Mouse (Mus musculus) layer of hippocampus, postnatal 10 days (tissue): Measurements from ENCODE around the gene Gdpd1. TPM values are rescaled to one million over a fixed set of nuclear protein-coding genes. Genes with fewer than 3 reads are reported as not detected.
"Not testable (repeated sequence)": the region's sequence is repeated elsewhere in the genome, so short reads cannot be mapped to it uniquely, and the experiment has no call there.

ENCODE experiments used
- DNase-seq, 2 experiments: peaks; one replicate each; pipeline ENCODE4 v3.0.0; 2021; ENCODE audit warnings: low spot score in 2 of 2
- long read RNA-seq: library from polyadenylated mRNA; stranded (forward); transcript quantifications from one replicate; pipeline ENCODE4 v2.0.0, GENCODE M21; 2023
- total RNA-seq, 2 experiments: library from RNA; stranded (reverse); gene quantifications; 2 replicates each; pipeline ENCODE4 v1.2.3; 2021

Gene Gdpd1
- 10 to 100 TPM; 57.5 to 60.4 TPM for total RNA-seq
- long read RNA-seq, transcript Gdpd1-201 (10 exons, 2,336 nt) = major isoform, 78 of 89 reads
- long read RNA-seq, partial matches to known transcripts = 6 of 89 reads
- long read RNA-seq, other reads (novel, unspliced or antisense) = 5 of 89 reads

DNA sequence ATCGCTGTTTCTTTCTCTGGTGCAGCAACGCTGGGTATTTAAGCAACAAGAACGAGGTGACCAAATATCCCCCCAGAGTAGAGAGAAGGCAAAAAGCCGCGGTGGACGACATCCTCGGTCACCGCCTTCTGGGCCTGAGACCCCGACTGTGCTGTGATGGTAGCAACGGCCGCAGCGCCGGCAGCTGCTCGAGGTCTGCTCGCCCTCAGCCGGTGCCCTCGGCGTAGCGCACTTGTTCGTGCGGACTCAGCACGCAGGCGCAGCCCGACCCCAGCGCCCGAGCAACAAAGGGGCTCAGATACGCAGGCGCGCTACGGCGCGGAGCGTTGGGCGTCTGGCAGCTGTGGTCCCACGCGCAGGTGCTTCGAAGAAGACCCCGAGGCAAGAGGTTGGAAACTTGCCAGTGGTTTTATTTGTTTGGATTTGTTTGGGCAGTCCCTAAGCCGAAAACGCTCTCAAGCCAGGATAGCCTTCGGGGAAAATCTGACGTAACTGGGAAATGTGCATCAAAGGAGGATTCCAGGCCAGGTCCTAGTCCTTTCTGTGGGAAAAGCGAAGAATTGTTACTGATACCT is at the start of gene Gdpd1:
Gene Gdpd1 (minus strand): TSS at position 197 of the 575 bp plus-strand sequence.
- peak; percentile 83 to 90 for DNase-seq

DNA sequence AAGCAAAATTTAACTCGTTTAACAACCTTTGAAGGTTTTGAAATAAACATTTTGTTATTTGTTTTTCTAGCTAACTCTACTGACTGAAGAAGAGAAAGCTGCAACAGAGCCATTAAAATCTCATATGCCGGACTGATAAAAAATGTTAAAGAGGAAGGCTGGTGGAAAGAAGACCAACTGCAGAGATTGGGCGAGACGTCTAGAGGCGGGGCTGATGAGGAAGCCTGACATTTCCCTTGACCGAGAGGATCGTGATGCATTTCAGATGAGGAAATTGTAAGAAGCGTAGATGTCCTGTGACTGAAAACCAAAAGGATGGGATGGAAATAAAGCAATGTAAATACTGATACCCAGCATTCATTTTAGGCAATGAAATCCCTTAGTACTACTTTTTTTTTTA is 48.0 kb upstream of the Gdpd1 start:
- no peak for DNase-seq

DNA sequence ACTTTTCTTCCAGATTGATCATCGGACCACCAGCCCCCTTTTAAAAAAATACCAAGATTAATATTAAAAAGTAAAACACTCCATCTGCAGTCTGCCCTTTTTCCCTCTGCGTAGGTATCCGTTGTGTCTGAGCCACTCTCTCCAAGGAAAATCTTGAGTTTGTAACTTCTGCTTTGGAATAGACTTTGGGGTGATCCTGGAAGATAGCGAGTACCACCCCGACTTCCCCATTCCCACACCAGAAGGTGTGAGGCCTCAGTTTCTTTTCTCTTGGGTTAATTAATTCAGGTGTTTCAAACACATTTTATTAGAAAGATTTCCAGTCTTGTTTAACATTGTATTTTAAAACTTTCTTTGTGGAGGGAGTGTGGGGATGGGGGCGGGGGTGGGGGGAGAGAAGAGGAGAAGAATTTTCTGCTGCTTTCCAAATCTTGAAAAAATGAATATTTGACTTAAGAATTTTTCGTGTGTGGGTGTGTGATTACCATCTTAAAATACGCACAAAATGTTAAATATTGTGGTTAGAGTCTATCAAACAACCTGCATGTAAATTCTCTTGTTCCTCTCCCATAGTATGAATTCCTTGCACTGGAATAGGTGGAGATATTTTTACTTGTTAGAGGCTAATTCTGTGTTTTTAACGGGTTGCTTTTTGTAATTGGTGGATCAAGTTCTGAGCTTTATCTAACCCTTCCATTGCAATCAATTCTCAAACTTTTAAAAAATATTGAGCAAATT is 36.5 kb upstream of the Gdpd1 start:
- no peak for DNase-seq

DNA sequence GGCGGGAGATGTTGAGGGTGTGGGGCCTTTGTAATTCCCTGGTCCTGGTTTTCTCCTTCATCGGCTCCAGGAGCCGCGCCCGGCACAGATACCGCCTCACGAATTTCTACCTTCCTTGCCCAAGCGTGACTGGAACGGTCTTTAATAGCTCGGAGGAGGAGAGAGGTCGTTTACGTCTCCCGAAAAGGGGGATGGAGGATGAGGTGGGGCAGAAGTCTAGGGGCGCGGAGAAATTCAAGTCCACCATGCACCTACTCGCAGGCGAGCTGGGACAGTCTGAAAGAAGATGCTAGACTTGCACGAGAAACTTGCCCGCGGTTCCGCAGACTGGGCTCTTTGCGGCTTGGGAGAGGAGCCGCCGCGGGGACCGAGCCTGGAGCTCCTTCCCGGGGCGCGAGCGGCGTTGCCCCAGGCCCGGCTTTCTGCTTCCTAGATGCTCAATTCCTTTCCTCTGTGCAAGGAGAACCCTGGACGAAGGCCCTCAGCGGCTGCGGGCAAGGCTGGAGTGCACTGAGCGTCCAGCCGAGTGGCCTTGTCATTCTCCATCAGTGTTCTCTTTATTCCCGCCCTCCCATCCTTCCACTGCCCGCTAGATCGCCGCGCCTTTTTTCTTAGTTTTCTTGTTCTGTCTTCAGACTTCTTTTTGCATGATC is 35.8 kb upstream of the Gdpd1 start:
- DNase-seq = no peak

DNA sequence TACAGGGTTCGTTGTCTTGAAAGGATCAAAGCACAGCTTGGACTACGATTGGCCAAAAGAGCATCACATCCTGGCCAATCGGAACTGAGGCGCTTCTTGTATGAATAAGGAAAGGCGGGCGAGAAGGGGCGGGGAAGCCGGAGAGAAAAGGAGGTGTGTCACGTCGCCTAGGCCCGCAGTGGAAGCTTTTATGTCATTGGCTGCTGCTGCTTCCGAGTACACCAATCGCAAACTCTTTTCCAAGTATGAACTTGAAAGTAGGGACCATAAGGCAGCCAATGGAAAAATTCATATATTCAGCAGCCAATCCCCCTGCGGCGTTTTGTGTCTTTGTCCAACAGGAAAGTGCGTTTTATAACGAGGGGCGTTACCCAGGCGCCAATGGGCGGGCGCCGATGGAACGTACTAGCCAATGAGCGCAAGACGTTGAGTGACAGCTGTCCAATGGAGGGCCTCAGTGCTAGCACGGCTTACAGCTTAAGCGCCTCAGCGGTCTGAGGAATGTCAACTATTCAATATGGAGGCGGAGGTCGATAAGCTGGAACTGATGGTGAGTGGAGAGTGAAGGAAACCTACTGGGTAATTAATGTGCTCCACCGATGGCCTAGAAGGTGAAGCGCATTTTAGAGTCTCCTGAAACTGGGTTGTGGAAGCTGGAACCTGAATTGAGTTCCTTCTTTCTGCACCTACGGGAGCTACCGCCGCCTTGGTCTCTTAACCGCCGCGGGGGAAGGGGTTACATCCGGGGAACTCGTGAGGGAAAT is 35.1 kb upstream of the Gdpd1 start, which contains the start of gene Ska2:
Gene Ska2 (plus strand): TSS at position 480 of the 764 bp plus-strand sequence.
- DNase-seq = peak; percentile 96

DNA sequence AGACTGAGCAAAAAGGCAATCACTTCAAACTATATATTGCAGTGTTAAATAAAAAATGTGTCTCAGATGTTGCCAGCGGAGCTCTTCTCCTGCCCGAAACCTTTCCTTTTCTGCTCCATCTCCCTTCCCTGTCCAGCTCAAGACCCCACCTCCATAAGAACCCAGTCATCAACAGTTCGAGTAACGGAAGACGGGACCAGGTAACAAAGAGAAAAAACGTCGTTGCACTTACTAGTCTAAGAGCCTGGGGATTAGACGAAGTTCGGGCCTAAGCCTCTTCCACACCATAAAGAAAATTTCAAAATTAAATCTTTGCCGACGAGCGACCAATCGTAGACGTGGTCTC is 34.5 kb upstream of the Gdpd1 start, which contains the start of gene Prr11:
Gene Prr11 (minus strand): TSS at position 300 of the 346 bp plus-strand sequence.
- no peak for DNase-seq

DNA sequence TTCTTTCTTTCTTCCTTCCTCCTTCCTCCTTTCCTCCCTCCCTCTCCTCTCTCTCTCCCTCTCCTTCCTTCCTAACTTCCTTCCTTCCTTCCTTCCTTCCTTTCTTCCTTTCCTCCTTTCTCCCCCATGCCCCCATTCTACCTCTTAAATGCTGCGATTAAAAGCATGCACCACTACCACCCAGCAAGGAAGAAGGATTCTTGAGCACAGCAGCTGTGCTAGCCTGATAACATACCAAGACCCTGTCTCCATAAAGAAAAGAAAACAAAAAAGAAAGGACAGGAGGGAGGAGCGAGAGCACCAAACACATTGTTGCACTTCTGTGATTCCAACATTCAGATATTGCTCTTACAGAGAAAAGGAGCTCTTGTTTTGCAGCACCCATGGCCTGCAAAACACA is 13.3 kb upstream of the Gdpd1 start:
- DNase-seq = no peak

DNA sequence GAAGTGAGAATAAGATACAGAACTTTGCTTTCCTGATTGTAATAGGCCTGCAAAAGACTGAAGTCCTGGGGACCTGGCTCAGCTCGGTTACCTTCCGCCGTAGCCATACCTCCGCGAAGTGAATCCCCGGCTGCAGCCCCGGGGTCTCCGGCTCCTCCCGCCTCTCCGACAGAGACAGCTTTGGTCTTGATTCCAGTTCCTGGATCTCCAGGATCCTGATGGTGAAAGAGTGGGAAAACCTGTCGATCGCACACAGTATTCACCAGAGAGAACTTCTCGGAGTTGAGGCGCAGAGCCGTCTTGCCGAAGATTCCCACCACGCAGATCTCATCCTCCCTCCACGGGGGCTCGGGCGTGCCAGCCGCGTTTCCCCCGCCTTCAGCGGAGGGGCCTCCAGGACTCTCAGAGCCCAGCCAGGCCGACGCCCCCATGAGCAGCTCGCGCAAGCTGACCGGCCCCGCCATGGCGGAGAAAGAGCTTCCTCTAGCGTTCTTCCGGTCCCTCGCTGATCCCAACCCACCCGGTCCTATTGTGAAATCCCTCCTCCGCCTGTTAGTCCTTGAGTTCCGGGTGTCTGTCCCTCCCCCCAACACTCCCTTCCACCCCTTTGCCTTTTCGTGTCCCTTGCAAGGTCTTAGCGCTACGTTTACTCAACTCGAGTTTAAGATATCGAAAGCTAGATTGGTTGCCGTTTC is 12.6 kb upstream of the Gdpd1 start, which contains the start of gene Smg8:
Gene Smg8 (minus strand): TSS at position 485 of the 695 bp plus-strand sequence.
- peak; percentile 74 to 84 for DNase-seq

DNA sequence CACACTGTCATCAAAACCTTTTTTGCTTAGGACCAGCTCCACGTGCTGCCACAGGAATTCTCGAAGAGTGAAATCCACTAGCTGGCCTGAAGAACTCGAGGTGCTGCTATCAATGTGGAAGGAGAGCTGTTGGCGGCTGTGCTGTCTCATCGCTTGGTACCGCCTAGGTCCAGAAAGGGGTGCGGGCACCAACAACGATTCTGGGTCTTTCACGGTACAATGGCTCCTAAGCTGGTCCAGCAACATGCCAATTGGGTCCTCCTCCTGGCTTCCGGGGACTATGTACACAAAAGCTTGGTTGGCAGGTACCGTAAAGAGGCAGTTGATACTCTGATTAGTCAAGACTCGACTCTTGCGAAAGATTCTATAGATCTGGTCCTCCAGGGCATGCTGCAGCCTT is 11.6 kb upstream of the Gdpd1 start:
- no peak for DNase-seq

DNA sequence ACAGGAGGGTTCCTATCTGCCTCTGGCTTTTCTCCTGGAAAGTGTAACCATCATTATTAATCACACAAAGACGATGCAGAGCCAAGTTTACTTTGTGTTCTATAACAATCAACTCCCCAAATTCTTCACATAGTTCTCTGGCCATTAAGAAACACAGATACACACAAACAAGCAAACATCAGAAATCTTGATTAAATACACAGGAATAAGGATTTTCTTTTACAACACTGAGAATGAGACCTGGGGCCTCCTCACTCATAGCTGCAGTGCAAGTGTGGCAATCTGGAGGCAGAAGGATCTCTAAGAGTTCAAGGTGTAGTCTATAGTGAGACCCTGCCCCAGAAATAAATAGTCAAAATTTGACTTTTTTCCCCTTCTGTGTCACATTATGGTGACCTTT is 9.8 kb upstream of the Gdpd1 start:
- DNase-seq = no peak

DNA sequence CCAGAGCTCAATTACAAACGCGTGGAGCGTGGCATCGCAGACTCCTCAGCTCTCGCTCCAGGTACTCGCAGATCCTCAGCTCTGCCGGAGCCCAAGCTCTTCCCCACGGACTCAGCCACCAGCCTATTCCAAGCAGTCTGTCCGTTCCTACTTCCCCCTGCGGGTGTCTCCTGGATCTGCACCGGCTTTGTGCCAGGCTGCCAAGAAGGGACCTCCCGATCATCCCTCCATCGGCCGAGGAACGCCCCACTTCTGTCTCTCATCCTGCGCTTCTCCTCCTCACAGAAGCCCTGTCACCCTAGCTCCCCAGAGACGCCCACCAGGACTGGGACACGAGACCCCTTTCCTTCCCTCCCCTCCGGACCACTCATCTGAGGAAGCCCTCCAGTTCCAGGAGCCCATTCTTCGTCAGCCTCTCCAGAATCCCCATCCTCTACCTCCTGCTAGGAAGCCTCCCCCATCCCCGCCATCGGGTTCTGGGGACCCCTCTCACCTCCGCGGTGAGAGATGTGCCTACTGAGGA is 458 bp downstream of the Gdpd1 start:
- DNase-seq = peak; percentile 76 to 77

DNA sequence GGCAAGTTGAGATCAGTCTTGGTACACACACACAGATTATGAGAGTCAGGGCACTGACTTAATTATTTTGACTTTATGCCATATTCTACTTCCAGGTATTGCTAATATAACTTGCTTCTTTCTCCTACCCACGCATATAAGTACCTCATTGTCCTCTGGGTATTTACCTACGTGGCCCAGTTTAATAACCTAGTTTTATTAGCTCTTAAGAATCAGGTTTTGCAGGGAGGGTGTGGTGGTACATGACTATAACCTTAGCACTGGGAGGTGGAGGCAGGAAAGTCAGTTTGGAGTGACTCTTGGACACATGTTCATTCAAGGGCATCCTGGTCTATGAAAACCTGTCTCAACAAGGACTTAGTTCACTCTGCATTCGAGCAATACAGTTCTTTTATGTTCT is 11.8 kb downstream of the Gdpd1 start:
- DNase-seq = no peak

DNA sequence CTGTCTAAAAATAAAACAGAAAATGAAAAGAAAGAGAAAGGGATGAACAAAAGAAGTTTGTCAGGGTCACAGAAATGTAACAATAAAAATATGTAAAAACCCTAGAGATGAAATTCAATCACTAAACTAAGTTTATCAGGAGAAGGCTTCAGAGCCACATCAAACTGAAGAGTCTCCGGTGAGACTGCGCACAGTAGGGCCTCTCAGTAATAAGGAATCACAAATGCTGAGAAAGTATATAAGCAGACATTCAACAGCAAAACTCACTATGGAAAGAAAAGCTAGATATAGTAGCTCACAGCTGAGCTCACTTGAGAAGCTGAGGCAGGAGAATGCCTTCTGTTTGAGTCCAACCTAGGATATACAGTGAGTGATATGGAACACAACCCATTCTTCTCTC is 13.5 kb downstream of the Gdpd1 start:
- DNase-seq = no peak

DNA sequence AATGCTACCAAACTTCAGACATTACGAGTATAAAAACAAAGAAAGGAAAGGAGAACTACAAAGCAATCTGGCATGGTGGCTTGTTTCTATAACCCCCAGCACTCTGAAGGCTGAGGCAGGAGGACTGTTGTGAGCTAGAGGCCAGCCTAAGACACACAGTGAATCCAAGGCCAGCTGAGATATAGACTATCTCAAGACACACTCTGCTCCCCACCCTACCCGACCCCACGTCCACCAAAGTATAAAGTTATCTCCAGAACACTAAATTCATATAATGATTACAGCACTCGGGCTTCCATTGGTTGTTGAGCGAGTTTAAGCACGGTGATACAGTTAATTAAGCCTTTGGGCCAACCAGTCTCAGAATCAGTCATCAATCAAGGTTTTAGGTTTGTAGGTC is 17.6 kb downstream of the Gdpd1 start:
- no peak for DNase-seq

DNA sequence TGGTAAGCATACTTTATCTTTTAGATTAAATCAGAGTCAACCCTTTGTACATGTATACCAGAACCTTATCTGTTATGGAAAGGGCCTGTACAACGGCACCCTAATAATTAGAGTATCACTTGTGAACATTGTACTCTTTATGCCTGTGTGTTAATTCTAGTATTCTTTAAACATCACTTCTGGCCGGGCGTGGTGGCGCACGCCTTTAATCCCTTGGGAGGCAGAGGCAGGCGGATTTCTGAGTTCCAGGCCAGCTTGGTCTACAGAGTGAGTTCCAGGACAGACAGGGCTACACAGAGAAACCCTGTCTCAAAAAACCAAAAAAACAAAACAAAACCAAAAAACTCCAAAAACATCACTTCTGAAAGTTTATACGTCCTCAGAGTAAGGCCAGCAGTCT is 25.0 kb downstream of the Gdpd1 start:
- DNase-seq = not testable (repeated sequence)

DNA sequence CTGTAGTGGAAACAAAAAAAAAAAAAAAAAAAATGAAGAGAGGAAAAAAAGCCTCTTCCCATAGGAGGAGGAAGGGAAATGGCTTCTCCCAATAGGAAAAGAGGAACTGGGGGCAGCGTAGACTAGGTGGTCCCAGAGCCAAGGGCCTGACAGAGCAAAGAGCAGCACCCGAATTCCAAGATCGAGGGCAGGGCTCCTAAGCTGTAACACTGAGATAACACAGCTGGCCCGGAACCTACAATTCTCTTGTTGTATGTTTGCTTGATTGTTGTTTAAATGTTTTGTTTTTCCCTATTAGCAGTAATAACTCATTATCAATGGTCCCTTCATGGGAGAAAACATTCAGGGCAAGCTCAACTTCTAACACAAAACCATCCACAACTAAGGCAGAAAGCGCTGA is 26.9 kb downstream of the Gdpd1 start:
- no peak for DNase-seq

DNA sequence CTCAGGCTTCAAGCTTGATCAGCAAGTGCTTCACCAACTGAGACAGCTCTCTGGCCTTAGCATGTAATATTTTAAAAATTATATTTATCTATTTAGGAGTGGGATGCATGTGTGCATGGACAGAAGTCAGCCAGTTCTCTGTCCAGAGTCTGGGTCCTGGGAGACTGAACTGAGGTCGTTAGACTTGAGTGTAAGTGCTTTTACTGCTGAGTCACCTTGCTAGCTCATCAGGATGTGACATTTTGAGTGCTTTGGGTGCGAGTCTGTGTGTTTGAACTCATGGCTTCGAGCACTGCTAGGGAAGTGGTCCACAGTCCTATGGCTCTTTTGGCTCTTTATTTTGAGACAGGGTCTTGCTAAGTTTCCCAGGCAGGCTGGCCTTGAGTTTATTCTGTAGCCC is 30.8 kb downstream of the Gdpd1 start:
- no peak for DNase-seq

DNA sequence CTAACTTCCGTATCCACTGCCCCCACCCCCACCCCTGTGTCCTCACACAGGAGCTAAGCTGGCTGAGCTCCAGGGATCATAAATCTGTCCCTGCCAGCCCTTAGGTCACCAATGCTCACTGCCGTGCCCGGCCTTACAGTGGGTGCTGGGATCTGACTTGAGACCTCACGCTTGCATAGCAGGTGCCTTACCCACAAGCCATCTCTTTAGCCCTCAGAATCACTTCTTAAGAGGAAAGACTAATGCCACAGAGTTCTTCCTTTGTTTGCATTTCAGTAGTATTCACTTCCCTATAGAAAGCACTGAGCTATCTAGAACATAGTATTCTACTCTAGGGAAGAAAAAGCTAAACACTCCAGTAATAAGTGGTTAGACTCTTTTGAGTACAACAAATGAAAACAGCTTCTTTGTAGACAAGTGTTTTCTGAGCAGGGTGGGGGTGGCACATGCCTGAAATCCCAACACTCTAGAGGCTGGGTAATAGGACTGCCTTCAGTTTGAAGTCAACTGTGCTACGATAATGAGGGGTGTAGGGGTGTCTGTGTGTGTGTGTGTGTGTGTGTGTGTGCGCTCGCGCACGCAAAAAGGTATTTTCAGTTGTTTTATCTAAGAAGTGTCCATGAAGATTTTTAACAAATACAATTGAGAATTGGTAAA is 34.4 kb downstream of the Gdpd1 start:
- no peak for DNase-seq

DNA sequence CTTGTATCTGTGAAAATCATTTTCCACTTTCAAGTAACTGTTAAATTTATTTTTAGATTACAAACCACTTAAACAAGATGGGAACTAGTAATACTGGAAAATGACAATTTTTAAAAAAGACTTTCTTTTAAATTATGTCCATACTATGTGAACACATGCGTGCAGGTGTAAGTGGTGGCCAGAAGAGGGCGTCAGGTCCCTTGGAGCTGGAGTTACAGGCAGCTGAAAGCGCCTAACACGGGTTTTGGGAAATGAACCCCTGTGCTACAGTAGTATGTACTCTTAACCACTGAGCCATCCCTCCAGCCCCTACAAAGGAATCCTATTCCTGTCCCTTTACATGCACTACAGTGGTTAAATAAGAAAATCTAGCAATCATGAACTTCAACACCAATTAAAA is 37.7 kb downstream of the Gdpd1 start:
- no peak for DNase-seq

DNA sequence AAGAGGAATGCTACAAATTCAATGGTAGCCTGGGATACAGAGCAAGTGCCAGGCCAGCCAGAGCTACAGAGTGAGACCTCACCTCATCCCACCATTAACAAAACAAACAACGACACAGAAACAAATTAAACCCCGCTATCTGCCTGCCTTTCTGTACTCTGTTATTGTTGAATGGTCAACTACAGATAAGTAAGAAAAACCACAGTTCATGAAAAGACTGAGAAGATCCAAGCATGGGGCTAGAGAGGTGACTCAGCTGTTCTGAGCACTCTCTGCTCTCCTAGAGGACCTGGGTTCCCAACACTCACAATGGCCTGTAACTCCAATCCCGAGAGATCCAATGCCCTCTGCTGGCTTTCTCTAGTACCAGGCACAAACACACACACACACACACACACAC is 45.6 kb downstream of the Gdpd1 start:
- DNase-seq = no peak
